Comparison of ENCODE assay signal across 9 mouse cellular contexts in genomic region chr16:91551081-91551524, GRCm38 (mm10). TPM values are rescaled to one million over a fixed set of nuclear protein-coding genes. Genes with fewer than 3 reads are reported as not detected.
DNase-seq lines count a peak whose midpoint lies in the region; ATAC-seq lines count a peak whose summit lies in the region.
"Had no signal": no experiment of that assay in that cellular context is flagged by ENCODE, and none has a peak within 500 bp of the region (broad histone marks: within the 10 kb centered on the region; RNA-seq: fewer than 3 reads in every experiment).

No protein-coding gene starts in this region.

- 0 out of 2 replicates have a peak overlapping the region, but pooled peaks have one; percentile 22 for H3K9ac ChIP-seq in heart, embryonic 11.5 days (ENCODE audit: low read depth, low read length)
- no peak overlapping the region for H3K9ac ChIP-seq in intestine, embryonic 14.5 days (ENCODE audit: low read length)
- H3K9ac ChIP-seq: limb, embryonic 13.5 days had no signal

- WGBS in heart, embryonic 11.5 days (ENCODE audit: insufficient replicate concordance): 20% methylated on average over 10 of the region's 10 CpGs
- 67% methylated on average over 10 of the region's 10 CpGs for WGBS in intestine, embryonic 14.5 days

- DNase-seq in heart, postnatal 36 days: no peak
- DNase-seq in MN1 (ENCODE audit: low spot score): peak; percentile 23
- no peak for DNase-seq in intestine, embryonic 14.5 days (ENCODE audit: low spot score)
- DNase-seq in naive thymus-derived CD4-positive, alpha-beta T cell, adult 2 months (ENCODE audit: low read depth): peak; percentile 42
- DNase-seq in kidney, adult 18-20 months: no peak
- DNase-seq in left cerebral cortex, postnatal 4 days: no peak
- no peak for DNase-seq in adrenal gland, postnatal 4 days (ENCODE audit: low spot score in 2 of 2)

- peaks cover 59% of the 10 kb centered on the region for H3K4me1 ChIP-seq in heart, embryonic 11.5 days (ENCODE audit: control insufficient read depth, insufficient read depth, low read length)
- H3K4me1 ChIP-seq in intestine, embryonic 14.5 days (replicated peaks; ENCODE audit: control insufficient read depth, insufficient read depth, low read length): peaks cover 26% of the 10 kb centered on the region

- ATAC-seq in heart, embryonic 11.5 days (replicated peaks; ENCODE audit: insufficient number of reproducible peaks, low FRiP score, low TSS enrichment): 0 out of 2 replicates have a peak, but pooled peaks have one; percentile 29
- peak; percentile 53 for ATAC-seq in intestine, embryonic 14.5 days (replicated peaks; ENCODE audit: low FRiP score, low TSS enrichment, low read depth)

- peak overlapping the region; percentile 1; the same call in 1 of the 2 replicates for H3K27ac ChIP-seq in heart, embryonic 11.5 days (ENCODE audit: low read depth, low read length)
- peak overlapping the region; percentile 38; the same call in 1 of the 2 replicates for H3K27ac ChIP-seq in intestine, embryonic 14.5 days (ENCODE audit: low read depth)
- H3K27ac ChIP-seq: limb, embryonic 13.5 days had no signal

- H3K4me3 ChIP-seq in heart, embryonic 11.5 days (ENCODE audit: low read depth, low read length): 0 out of 2 replicates have a peak overlapping the region, but pooled peaks have one; percentile 9
- no peak overlapping the region for H3K4me3 ChIP-seq in intestine, embryonic 14.5 days (ENCODE audit: low read depth, low read length)
- H3K4me3 ChIP-seq: limb, embryonic 13.5 days had no signal

- peak overlapping the region; percentile 46 for H3K4me2 ChIP-seq in heart, embryonic 11.5 days
- H3K4me2 ChIP-seq in intestine, embryonic 14.5 days (ENCODE audit: low read length): no peak overlapping the region
- H3K4me2 ChIP-seq: limb, embryonic 13.5 days had no signal

- H3K27me3 ChIP-seq in heart, embryonic 11.5 days (ENCODE audit: control insufficient read depth, insufficient read depth, low read length): no peaks in the 10 kb centered on the region
- no peaks in the 10 kb centered on the region for H3K27me3 ChIP-seq in intestine, embryonic 14.5 days (replicated peaks; ENCODE audit: control insufficient read depth, insufficient read depth, low read length)
- H3K27me3 ChIP-seq: limb, embryonic 13.5 days had no signal

- no peaks in the 10 kb centered on the region for H3K9me3 ChIP-seq in heart, embryonic 11.5 days (replicated peaks; ENCODE audit: control insufficient read depth, low read length)
- no peaks in the 10 kb centered on the region for H3K9me3 ChIP-seq in intestine, embryonic 14.5 days (ENCODE audit: control insufficient read depth, low read length)
- H3K9me3 ChIP-seq: limb, embryonic 13.5 days had no signal

- intact Hi-C loops in heart, postnatal 36 days (cut with DNase I): no loop called here
- intact Hi-C loops in left cerebral cortex, postnatal 4 days (cut with DNase I): no loop called here

- H3K36me3 ChIP-seq in heart, embryonic 11.5 days (ENCODE audit: control insufficient read depth, insufficient read depth, low read length): peaks cover 6% of the 10 kb centered on the region; the same call in 1 of the 2 replicates
- H3K36me3 ChIP-seq in intestine, embryonic 14.5 days (ENCODE audit: control insufficient read depth, insufficient read depth, low read length): 0 out of 2 replicates have a peak, but pooled peaks cover 9% of the 10 kb centered on the region

RNA-seq across cellular contexts. Expression of gene Ifngr2, which starts 4.2 kb away (rescaled TPM):
- polyA plus RNA-seq in heart, embryonic 11.5 days (2014; fragmentation: Nextera tagmentation; extraction: Ambion mirVana): 77.9 and 95.2 TPM in 2 replicates
- total RNA-seq in heart, postnatal 36 days (2021): 100 to 1,000 TPM; 128 to 159 TPM
- 65.3 and 68.4 TPM in 2 replicates for polyA plus RNA-seq in intestine, embryonic 14.5 days (2014; fragmentation: Nextera tagmentation; extraction: Ambion mirVana)
- 10 to 100 TPM; 88.8 to 89.4 TPM for total RNA-seq in left cerebral cortex, postnatal 4 days (2021)
- total RNA-seq in adrenal gland, postnatal 4 days (2021): 10 to 100 TPM; 38.5 to 40.9 TPM

RNA-seq across cellular contexts. Expression of gene Tmem50b, which starts 46.5 kb away (rescaled TPM):
- polyA plus RNA-seq in heart, embryonic 11.5 days (2014; fragmentation: Nextera tagmentation; extraction: Ambion mirVana): 60.5 and 68.8 TPM in 2 replicates
- 10 to 100 TPM; 55.0 to 67.6 TPM for total RNA-seq in heart, postnatal 36 days (2021)
- polyA plus RNA-seq in intestine, embryonic 14.5 days (2014; fragmentation: Nextera tagmentation; extraction: Ambion mirVana): 29.1 and 31.1 TPM in 2 replicates
- total RNA-seq in left cerebral cortex, postnatal 4 days (2021): 10 to 100 TPM; 76.3 to 77.4 TPM
- total RNA-seq in adrenal gland, postnatal 4 days (2021): 10 to 100 TPM; 29.2 to 29.8 TPM

Comparison
In these comparisons a context has a peak if more than half of its experiments do, and no peak if none do; other contexts are left out.
1. DNase-seq: peak in MN1 (single experiment) and naive thymus-derived CD4-positive, alpha-beta T cell, adult 2 months (single experiment); none in heart, postnatal 36 days (0 of 2), intestine, embryonic 14.5 days (single experiment), kidney, adult 18-20 months (single experiment), left cerebral cortex, postnatal 4 days (single experiment) and adrenal gland, postnatal 4 days (0 of 2).